Mouse (Mus musculus) layer of hippocampus, adult 11-12 months (tissue): ENCODE results near the gene Pnrc2.

Experiments
- DNase-seq: peaks from one replicate; pipeline ENCODE4 v3.0.0; 2022; ENCODE audit warnings: low spot score

Pnrc2 gene

DNA sequence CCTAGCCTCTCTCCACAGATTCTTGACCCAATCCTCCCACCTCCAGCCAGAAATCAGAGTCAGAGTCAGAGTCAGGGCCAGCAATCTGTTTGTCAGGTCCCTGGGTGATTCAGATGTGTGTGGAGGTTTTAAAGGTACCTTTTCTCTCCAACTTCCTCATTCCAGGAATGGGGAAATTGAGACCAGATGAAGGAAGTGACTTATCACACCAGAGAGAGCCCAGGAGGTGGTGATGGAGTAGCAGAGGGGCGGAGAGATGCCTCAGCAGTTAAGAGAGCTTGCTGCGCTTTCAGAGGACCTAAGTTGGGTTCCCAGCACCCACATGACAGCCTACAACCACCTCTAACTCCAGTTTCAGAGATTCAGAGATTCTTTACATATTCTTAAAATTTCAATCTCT lies 17.9 kb upstream of the Pnrc2 start:
- DNase-seq, result no peak

- peak; percentile 76 for DNase-seq
Observed at GRCm38 (mm10) chr4:135889884-135890283, 16.2 kb upstream of the Pnrc2 start.

DNA sequence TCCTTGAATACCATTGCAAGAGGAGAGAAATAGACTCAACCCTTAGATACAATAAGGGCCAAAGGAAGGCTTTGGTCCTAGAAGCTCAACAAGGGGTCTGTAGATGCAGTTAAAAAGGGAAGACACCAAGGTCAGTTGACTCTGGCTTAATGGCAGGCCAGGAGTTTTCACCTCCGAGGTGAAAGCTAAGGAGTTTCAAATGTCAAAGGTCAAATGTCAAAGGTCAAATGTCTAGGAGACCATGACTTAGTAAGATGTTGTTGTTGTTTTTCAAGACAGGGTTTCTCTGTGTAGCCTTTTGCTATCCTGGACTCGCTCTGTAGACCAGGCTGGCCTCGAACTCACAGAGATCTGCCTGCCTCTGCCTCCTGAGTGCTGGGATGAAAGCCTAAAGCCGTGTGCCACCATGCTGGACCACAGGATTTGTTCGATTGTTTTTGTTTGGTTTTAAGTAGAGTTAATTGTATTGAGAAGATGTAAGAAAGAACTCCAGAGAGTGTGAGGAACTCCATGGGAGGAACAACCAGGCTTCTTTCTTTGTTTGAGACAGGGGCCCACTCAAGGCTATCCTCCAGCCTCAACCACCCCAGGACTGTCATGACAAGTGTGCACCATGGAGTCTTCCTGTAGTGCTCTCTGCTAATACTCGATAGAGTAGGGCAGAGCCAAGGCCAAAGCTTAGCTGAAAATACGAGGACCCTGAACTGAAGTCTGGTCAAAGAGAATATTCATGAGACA lies 15.7 kb upstream of the Pnrc2 start:
- no peak for DNase-seq

DNA sequence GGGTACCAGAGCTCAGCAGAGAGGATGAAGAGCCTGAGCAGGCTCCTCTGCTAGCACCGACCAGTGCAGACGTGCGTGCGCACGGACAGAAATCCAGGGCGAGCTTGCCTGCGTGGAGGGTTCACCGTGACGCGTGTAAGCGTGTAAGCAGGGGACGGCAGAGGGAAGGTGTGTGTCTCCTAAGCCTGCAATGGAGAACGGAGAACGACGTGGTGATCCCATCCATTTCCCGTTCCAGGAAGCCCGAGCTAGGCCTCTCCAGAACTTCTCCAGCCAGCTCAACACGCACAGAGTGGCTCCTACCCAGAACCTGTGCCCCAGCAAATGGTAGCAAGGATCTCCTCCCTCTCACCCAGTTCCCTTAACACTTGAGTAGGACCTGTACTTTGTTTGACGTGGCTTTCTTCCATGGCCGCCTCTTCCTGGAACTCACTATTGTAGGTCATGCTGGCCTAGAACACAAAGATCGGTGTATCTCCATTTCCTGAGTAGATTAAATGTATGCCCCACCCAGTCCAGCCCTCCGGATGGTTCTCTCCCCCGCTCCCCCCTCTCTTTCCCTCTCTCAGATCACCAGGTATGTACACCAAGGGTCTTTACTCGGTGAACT lies 14.9 kb upstream of the Pnrc2 start:
- no peak for DNase-seq

DNA sequence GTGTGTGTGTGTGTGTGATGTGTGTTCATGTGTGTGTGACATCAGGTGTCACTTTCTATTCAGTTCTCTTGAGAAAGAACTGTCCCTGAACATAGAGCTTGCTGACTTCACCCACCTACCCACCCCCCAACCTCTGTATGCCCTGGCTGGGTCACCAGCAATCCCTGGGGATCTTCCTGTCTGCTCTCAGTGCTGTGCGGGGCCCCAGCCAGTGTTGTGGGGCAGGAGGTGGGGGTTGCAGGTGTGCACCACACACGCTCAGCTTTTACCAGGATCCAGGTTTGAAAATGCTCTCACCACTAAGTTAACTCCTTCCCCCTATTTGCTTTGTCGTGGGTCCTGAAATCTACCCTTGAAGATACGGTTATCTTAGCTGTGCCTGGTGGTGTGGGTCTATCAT lies 12.5 kb upstream of the Pnrc2 start:
- DNase-seq, result no peak

GRCm38 (mm10) chr4:135885676-135886075 lies 12.0 kb upstream of the Pnrc2 start:
- no peak for DNase-seq

GRCm38 (mm10) chr4:135884531-135884930 lies 10.9 kb upstream of the Pnrc2 start:
- DNase-seq, result no peak

DNA sequence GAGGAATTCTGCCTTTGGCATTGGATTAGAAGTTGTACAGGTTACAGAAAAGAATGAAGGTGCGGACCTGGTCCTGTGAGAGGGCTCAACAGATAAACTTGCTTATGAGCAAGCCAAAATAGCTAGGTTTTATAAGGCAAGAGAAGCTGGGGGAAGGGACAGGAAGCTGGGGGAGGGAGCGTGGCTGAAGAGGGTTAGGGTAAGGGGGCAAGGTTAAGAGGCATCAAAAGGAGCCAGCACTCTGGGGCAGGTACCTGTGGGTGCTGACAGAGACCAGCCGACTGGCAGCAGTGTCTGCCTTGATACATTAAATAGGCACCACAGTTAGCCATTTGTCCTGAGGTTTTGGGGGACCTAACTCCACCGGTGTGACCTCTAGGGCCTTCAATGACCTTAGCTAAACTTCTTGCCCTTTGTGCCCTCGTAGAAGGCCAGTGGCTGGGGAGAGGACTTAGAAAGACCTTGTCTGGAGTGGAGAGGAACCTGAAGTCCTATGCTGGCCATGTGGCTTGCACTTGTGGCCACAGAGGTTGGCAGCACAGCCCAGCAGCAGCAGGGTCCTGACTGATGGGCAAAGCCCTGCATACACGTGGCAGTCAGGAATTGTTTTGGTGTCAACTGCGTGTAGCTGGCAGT lies 10.3 kb upstream of the Pnrc2 start:
- DNase-seq, result no peak

DNA sequence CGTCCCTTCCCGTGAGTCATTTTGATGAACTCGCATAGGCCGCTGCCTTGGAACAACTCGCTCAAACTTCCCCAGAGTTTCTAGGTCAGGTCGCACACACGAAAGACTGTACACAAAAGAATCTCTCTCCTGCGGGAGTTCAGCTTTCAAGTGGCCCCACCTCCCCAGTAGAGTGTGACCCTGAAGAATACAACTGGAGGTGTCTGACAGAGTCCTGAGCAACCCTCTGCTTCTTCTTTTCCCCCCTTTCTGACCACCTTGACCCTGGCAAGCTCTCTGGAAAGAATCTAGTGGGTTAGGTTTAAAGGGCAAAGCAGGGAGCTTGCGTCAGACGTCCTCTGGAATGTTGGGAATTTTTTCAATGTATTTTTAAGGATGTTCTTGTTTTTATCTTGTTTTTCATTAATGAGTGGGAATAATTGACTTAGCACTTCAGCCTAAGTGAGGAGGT lies 9.8 kb upstream of the Pnrc2 start:
- DNase-seq, result no peak

DNA sequence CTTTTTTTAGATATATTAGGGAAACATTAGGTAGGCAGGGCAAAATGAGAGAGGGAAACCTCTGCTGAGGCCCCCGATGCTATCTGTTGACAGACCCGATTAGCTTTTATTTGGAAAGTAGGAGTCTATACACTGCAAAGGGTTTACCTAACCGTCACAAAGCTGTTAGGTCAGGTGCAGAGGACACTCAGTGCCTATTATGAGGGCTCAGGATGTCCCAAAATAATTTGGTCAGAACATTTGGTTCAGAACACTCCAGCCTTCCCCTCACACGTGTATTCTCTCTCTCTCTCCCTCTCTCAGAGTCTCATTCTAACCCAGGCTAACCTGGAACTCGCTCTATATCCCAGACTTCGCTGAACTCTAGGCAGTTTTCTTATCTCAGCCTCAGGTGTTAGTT lies 8.4 kb upstream of the Pnrc2 start:
- DNase-seq, result no peak

DNA sequence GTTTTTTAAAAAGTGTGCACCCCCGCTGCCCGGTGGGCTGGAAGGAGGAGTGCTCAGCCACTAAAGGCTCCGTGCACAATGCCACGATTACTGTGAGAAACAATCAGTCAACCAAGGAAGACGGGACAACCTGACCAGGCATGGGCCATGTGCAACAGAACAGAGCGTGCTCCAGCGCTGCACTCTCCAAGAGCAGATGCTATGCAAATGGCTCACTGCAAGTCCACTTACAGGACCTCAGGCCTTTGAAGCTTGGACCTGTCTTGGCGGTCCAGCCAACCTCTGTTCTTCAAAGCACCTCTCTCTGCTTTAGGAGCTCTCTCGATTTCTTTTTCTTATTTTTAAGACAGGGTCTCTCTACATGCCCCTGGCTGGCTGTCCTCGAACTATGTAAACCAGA lies 6.9 kb upstream of the Pnrc2 start:
- DNase-seq, result no peak

- DNase-seq, result no peak
Observed at GRCm38 (mm10) chr4:135880018-135880417, 6.4 kb upstream of the Pnrc2 start.

GRCm38 (mm10) chr4:135879021-135879420 lies 5.4 kb upstream of the Pnrc2 start:
- no peak for DNase-seq

DNA sequence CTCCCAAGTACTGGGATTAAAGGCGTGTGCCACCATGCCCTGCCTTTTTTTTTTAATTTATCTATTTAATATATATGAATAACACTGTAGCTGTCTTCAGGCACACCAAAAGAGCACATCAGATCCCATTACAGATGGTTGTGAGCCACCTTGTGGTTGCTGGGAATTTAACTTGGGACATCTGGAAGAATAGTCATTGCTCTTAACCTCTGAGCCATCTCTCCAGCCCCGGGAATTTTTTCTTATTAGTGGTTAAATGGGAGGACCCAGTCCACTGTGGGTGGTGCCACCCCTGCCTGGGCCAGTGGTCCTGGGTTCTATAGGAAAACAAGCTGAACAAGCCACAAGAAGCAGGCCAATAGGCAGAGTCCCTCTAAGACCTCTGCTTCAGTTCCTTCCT lies 4.1 kb upstream of the Pnrc2 start:
- DNase-seq, result peak; percentile 33

DNA sequence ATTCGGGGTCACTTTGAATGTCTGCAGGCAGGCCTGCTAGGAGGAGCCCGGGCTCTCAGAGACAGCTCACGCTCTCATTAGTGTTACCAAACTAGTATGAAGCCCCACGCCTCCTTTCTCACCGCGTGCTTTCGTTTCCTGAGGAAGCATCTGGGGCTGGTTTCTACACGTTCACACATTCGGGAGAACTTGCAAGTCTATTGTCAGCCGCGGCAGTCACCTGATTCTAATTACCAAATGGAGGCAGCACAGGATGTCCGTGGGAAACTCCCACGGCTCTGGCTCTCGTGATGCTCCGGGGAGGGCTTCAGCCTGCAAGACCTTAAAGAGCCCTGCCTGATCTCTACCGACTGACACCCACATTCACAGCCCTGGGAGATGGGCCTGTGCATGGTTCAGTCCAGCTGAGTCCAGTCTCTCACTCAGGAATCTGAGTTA lies 3.0 kb upstream of the Pnrc2 start:
- peak; percentile 80 for DNase-seq

- DNase-seq, result peak; percentile 54
Observed at GRCm38 (mm10) chr4:135875991-135876582, 2.4 kb upstream of the Pnrc2 start.

DNA sequence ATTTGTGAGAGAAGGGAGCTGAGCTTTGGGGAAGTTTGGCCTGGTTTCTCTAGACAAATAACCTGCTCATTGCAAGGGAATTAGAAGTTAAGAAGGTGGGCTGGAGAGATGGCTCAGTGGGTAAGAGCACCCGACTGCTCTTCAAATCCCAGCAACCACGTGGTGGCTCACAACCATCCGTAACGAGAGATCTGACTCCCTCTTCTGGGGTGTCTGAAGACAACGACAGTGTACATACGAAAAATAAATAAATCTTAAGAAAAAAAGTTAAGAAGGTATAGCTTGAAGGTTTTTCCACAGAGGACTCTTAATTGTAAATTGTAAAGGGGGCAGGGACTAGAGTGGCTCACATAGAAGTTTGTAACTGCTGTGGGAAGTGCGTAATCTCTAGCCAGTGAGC lies 1.9 kb upstream of the Pnrc2 start:
- DNase-seq, result no peak

- DNase-seq, result no peak
Observed at GRCm38 (mm10) chr4:135874564-135875535, 1.2 kb upstream of the Pnrc2 start.

DNA sequence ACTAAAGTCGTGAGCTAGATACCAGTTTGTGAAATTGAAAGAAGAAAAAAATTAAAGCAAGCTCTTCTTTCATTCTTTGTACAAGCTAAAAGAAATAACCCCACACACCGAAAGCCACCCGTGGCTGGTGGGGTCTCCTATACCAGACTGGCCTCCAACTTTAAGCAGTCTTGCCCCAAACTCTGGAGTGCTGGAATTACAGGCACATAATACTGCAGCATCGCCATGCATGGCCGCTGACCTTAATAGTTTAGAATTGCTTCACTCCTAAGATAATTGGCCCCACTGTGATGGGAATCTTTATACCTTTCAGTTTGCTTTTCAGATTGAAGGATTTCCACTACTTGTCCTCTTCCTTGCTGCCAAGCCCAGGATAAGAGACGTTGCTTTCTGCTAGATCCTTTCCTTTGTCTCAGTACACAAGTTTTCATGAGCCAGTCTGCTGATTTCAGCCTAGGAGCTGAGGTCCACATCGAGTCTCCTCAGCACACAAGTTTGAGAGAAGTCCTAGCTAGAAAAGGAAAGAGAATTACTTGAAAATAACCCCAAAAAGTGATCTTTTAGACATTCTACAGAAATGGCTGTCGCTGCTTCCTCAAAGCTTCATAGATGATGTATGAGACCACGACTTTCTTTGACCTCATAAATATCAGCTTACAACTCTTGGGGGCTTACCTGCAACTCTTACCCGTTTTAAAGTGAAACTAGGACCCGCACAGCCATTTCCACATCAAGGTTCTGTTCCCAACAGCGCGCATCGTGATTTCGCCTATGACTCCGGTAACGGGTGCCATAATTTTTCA lies 860 bp downstream of the Pnrc2 start:
- DNase-seq, result no peak

- DNase-seq, result no peak
Observed at GRCm38 (mm10) chr4:135872015-135872414, 1.6 kb downstream of the Pnrc2 start.
